Mouse (Mus musculus) erythroblast, embryonic 14.5 days (primary cell): ENCODE results near the gene Tmem51. TPM values are rescaled to one million over a fixed set of nuclear protein-coding genes. Genes with fewer than 3 reads are reported as not detected.
A peak's percentile ranks its signal among the peaks of the same experiment; 100 is the strongest.

Experiments
- H3K27me3 ChIP-seq: 2 replicates; pipeline ENCODE4 v1.6.1; 2012; ENCODE audit warnings: inconsistent platforms; ENCODE audit not compliant: control insufficient read depth
- H3K36me3 ChIP-seq: 2 replicates; pipeline ENCODE4 v1.6.1; 2012; ENCODE audit warnings: mild to moderate bottlenecking, inconsistent platforms; ENCODE audit not compliant: control insufficient read depth
- H3K4me1 ChIP-seq: 2 replicates; pipeline ENCODE4 v1.6.1; 2012; ENCODE audit warnings: inconsistent platforms; ENCODE audit not compliant: control insufficient read depth
- H3K4me3 ChIP-seq: replicated peaks from 2 replicates; pipeline ENCODE3; 2012; ENCODE audit warnings: moderate library complexity, mild to moderate bottlenecking, inconsistent platforms
- H3K9me3 ChIP-seq: 2 replicates; pipeline ENCODE4 v1.6.1; 2012; ENCODE audit warnings: low read length, inconsistent platforms, mixed read lengths; ENCODE audit not compliant: control insufficient read depth
- GATA1 ChIP-seq: IDR thresholded peaks from 2 replicates; pipeline ENCODE4 v1.6.1; 2012; ENCODE audit warnings: low read length, inconsistent platforms, mixed read lengths
- TAL1 ChIP-seq: IDR thresholded peaks from 3 replicates; pipeline ENCODE4 v1.6.1; 2012; ENCODE audit warnings: low read length, inconsistent platforms, mixed read lengths
- polyA plus RNA-seq: library from polyadenylated mRNA; stranded (reverse); fragments of >175 nt; gene quantifications from 2 replicates; pipeline ENCODE4 v1.2.3, GENCODE M21; 2012

Gene Tmem51
- polyA plus RNA-seq, 1 experiment, result 0.15 TPM

DNA sequence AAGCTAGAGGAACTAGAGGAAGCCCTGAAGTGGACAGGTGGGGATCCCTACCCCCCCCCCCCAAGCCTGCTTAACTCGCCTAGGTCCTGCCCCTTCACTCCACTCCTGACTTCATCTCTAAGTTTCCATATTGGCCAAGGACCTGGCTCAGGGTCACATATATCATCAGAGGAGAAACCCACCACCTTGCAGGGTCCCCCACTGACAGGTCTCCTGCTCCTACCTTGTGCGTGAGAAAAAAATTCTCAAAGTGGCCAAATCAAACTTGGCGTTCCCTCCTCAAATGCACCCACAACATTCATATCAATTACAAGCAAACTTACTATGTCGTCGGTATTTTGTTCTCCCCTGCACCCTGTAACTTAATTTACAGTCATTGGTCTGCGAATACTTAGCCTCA, 911 bp downstream of the Tmem51 start:
- TF ChIP-seq TAL1, result no peak
- no peak for TF ChIP-seq GATA1
- H3K4me1 ChIP-seq, result no peaks in the 10 kb centered on the region; the same call in 1 of the 2 replicates
- H3K36me3 ChIP-seq, result no peaks in the 10 kb centered on the region; the same call in 1 of the 2 replicates
- peak overlapping the region; percentile 37 for H3K4me3 ChIP-seq
- peaks cover 37% of the 10 kb centered on the region for H3K27me3 ChIP-seq
- no peaks in the 10 kb centered on the region for H3K9me3 ChIP-seq

DNA sequence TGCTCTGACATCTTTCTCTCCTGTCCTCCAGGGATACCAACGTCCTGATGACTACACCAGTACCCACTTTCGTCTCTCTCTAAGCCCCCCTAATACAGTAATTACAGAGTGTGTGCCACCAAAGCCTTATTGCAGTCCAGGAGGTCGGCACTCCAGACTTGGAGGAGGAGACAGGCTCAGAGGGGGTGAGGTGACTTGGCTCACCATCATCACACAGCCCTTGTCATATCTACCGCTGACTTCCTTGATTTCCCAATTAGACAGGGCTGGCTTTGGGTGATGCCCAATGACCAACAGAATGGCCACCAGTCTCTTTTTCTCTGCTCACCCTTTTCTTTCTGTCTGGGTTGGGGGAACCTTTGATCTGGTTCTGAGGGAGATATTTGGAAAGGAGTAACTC, 1.4 kb downstream of the Tmem51 start:
- H3K36me3 ChIP-seq, result no peaks in the 10 kb centered on the region; the same call in 1 of the 2 replicates
- TF ChIP-seq TAL1 (no peak), GATA1 (no peak)
- H3K9me3 ChIP-seq, result no peaks in the 10 kb centered on the region
- H3K4me1 ChIP-seq, result no peaks in the 10 kb centered on the region; the same call in 1 of the 2 replicates
- no peak overlapping the region for H3K4me3 ChIP-seq
- H3K27me3 ChIP-seq, result peaks cover 37% of the 10 kb centered on the region

DNA sequence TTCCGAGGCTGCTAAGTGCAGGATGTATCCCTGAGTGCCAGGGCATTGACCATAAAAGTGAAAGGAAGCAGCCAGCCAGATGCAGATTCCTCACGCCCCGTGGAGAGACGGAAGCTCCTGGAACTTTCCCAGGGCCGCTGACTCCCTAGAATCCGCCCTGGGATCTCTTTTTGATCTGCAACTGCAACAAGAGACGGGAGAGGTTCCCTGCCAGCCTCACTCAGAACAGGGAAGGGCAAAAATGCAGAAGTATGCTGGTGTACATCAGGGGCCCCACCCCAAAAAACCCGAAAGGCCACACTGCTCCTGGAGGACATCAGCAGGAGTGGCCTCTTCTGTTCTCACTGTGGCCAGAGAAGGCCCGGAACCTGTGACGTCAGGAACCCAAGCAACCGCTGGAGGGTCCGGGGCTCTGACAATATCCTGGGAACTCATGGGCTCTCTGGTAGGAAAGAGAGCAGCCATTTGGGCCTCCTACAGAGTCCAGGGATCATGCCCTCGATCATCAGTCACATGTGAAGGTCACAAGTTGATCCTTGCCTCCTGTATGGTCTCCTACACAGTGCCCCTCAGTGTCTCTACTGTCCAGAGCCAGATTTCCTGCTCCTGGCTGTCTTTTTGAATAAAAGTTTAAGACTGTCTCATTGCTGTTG, 2.3 kb downstream of the Tmem51 start:
- Histone ChIP-seq H3K27me3 (peaks cover 37% of the 10 kb centered on the region), H3K4me3 (no peak overlapping the region), H3K4me1 (no peaks in the 10 kb centered on the region; the same call in 1 of the 2 replicates), H3K9me3 (no peaks in the 10 kb centered on the region), H3K36me3 (no peaks in the 10 kb centered on the region; the same call in 1 of the 2 replicates)
- no peak for TF ChIP-seq TAL1
- TF ChIP-seq GATA1, result no peak

DNA sequence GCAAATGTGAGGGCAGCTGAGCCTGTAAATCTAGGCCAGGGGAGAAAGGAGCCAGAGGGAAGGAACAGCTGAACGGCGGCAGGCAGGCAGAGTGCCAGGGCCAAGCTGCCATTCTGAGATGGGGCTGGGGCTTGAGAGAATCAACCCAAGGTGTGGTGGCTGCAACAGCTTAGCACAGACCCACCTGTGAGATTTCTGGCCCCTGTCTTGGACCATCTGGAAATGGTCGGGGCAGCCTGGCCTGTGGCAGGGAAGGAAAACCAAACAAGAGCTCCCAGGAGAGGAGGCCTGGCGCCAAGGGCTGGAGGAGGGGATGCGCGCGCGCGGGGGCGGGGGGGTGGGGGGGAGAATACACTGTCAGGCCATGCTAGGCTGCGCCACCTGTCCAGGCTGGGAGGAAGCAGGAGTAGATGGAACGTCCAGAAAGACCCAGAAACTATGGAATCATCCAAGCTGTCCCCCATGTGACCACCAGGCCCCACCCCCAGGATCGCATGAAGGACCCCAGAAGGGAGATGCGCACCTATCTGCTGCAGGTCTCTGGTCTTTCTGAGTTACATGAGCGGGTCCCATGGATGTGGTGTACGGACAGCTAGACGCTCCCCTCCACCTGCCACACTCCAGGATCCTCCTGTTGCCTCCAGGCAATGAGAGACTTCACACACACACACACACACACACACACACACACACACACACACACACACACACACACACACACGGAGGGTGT, 3.0 kb downstream of the Tmem51 start:
- Histone ChIP-seq H3K4me1 (no peaks in the 10 kb centered on the region; the same call in 1 of the 2 replicates), H3K4me3 (no peak overlapping the region), H3K9me3 (no peaks in the 10 kb centered on the region), H3K36me3 (no peaks in the 10 kb centered on the region; the same call in 1 of the 2 replicates), H3K27me3 (peaks cover 35% of the 10 kb centered on the region)
- TF ChIP-seq GATA1, result no peak
- no peak for TF ChIP-seq TAL1

DNA sequence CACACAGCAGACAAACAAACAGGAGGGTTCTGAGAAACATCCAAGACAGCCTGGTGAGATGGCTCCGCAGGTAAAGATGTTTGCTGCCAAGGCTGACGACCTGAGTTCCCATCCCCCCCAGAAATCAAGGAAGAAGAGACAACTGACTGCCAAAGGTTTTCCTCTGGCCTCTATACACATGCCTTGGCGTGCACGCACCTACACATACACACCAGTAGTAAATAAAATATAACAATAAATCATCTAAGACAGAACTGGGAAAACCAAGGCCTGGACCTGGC, 3.7 kb downstream of the Tmem51 start:
- Histone ChIP-seq H3K4me1 (no peaks in the 10 kb centered on the region; the same call in 1 of the 2 replicates), H3K27me3 (peaks cover 32% of the 10 kb centered on the region), H3K36me3 (no peaks in the 10 kb centered on the region; the same call in 1 of the 2 replicates), H3K9me3 (no peaks in the 10 kb centered on the region), H3K4me3 (no peak overlapping the region)
- TF ChIP-seq TAL1 (no peak), GATA1 (no peak)

DNA sequence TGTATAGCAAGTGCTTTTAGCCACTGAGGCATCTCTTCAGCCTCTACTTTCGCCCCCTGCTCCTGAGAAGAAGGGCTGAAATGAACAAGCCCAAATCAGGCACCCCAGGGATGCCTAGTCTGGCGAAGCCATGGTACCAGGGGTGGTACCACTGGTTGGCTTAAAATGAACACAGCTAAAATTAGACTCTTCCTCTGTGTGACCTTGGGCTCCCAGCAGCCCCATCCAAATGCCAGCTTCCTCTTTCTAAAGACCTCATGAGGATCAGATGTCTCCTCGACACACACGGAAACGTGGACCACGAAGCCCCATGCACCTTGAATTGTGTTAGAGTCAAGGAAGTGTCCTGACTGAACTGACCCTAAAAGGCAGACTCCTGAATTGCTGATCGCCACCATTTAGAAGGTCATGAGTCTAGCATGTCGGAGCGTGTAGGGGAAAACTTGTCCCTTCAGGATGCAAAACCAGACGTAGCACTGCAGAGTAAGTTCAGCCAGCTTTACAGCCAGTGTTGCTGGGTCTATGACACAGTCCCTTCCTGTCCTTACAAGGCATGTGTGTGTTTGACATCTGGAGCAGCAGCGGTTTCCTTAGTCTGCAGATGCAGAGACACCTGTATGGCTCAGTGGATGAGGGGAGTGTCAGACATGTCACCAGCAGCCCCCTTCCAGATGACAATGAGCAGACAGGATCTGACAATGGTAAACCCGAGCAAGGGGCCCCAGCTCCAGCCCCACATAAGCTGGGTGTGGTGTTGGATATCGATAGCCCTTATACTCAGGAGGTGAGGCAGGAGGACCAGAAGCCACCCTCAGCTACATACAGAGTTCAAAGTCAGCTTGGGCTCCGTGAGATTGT, 4.2 kb downstream of the Tmem51 start:
- Histone ChIP-seq H3K4me1 (no peaks in the 10 kb centered on the region; the same call in 1 of the 2 replicates), H3K9me3 (no peaks in the 10 kb centered on the region), H3K4me3 (no peak overlapping the region), H3K27me3 (peaks cover 27% of the 10 kb centered on the region), H3K36me3 (no peaks in the 10 kb centered on the region; the same call in 1 of the 2 replicates)
- TF ChIP-seq GATA1 (no peak), TAL1 (no peak)

DNA sequence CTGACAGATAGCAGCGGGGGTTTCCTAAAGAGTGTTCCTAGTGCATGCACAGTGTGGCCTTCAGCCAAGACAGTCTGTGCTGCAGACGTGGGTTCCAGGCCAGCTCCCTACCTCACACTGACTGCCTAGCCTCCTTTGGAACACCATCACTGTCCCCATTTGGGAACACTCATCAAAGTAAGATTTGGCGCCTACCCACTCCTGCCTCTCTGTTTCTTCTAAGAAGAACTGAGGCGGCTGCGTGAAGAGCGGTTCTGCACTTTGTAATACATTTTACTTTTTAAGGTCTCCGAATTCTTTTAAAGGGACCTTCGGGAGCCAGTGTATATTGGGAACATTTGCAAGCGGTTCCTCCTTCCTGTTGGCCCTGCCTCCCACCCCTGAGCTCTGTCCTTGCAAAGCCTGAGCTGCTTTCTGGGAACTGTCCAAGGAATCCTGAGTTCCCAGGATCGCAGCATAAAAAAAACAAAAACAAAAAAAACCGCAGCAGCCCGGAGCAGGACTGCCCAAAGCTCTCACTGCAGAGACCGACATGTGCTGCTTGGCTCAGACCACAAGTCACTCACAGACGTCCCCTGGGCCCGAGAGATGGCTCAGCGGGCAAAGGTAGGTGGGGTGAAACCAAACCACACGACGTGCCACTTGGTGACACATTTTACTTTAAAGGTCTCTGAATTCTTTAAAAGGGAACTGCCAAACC, 6.4 kb downstream of the Tmem51 start:
- Histone ChIP-seq H3K4me1 (no peaks in the 10 kb centered on the region), H3K9me3 (no peaks in the 10 kb centered on the region), H3K4me3 (no peak overlapping the region), H3K36me3 (no peaks in the 10 kb centered on the region; the same call in 1 of the 2 replicates), H3K27me3 (peaks cover 8% of the 10 kb centered on the region)
- TF ChIP-seq GATA1 (no peak), TAL1 (no peak)

DNA sequence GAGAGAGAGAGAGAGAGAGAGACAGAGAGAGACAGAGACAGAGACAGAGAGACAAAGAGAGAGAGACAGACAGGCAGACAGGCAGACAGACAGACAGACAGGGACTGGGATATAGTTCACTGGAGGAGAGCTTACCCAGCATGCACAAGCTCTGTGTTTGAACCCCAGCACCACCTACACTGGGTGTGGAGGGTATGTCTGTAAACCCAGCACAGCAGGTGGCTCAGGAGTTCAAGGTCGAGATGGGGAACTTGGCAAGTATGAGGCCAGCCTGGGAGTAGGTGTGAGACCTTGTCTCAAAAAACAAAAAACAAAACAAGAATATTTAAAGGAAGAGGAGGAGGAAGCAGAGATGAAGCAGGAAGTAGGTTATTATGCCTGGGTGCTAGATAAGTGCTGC, 7.2 kb downstream of the Tmem51 start:
- Histone ChIP-seq H3K4me3 (no peak overlapping the region), H3K4me1 (no peaks in the 10 kb centered on the region), H3K27me3 (peaks cover 2% of the 10 kb centered on the region; the same call in 1 of the 2 replicates), H3K36me3 (no peaks in the 10 kb centered on the region; the same call in 1 of the 2 replicates), H3K9me3 (no peaks in the 10 kb centered on the region)
- TF ChIP-seq GATA1 (no peak), TAL1 (no peak)
